Mouse (Mus musculus) frontal cortex, adult 2 months (tissue): ENCODE data around the gene Msl2. TPM values are rescaled to one million over a fixed set of nuclear protein-coding genes. Genes with fewer than 3 reads are reported as not detected.

Experiments used
- DNase-seq, 2 experiments: peaks; one replicate each; pipeline ENCODE4 v3.0.0; 2022; ENCODE audit warnings: low spot score in 1 of 2; ENCODE audit errors: extremely low spot score in 1 of 2
- polyA plus RNA-seq: library from polyadenylated mRNA; depleted of rRNA; stranded (reverse); fragments of >200 nt; gene quantifications from 2 replicates; pipeline ENCODE4 v1.2.3, GENCODE M21; 2012; rRNA removed

The Msl2 gene
- polyA plus RNA-seq = 27.3 and 27.4 TPM in 2 replicates

DNA sequence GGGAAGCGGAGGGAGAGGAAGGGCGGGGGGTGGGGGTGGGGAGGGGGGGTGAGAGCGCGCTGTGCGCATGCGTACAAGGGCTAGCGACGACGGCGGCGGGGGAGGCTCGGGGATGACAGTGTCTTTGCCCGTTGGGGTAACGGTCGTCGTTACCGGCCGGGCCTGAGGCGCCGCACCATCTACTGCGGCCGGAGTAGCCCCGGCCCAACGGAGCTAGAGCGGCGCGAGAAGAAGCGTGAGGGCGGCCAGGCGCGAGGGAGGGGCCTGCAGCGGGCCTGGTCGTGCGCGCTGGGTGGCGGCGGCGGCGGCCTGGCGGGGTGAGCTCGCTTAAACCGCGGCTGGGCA is at the start of gene Msl2:
Gene Msl2, plus strand, starts transcription at position 115 of the 345 bp plus-strand sequence.
- DNase-seq = no peak

GRCm38 (mm10) chr9:101033761-101034447 is 40.0 kb upstream of the Msl2 start:
- DNase-seq = no peak

GRCm38 (mm10) chr9:101034448-101035098 is 39.3 kb upstream of the Msl2 start, which contains the start of gene Pccb:
Gene Pccb, minus strand, starts transcription at chr9:101034898.
- peak; percentile 90 to 97 for DNase-seq

- no peak for DNase-seq
Measured at GRCm38 (mm10) chr9:101035836-101036596, 37.9 kb upstream of the Msl2 start.

DNA sequence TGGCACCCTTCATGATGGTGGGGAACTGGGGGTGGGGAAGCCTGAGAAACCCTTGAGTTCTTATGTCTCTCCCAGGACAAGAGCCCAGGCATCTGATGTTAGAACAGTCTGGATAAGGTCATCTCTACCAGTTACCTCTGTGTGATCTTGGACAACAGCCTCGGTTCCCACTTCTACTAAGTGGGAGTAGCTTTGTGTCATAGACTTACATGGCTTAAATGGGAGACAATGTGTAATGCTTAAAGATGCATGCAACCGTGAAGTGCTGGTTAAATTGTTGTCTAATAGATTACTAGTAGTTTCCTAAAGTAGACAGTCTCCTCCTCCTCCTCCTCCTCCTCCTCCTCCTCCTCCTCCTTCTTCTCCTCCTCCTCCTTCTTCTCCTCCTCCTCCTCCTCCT is 37.0 kb upstream of the Msl2 start:
- no peak for DNase-seq

DNA sequence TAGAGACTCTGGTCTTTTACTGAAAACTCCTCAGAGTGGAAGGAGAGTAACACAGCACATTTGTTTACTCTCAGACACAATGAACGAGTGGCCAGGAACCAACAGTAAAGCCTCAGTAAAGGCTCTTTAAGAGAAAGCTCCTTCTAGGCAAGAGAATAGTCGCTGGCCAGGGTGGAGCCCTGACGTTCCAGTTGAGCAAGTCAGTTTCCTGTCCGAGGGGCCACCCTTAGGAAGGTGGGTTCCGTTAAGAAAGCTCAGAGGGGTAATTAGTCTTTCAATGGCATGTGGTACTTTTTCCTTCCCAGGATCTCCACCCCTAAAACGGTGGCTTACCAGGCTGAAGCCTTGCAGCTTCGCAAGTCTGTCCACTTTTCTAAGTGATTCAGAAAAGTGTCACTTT is 36.5 kb upstream of the Msl2 start:
- DNase-seq = no peak

DNA sequence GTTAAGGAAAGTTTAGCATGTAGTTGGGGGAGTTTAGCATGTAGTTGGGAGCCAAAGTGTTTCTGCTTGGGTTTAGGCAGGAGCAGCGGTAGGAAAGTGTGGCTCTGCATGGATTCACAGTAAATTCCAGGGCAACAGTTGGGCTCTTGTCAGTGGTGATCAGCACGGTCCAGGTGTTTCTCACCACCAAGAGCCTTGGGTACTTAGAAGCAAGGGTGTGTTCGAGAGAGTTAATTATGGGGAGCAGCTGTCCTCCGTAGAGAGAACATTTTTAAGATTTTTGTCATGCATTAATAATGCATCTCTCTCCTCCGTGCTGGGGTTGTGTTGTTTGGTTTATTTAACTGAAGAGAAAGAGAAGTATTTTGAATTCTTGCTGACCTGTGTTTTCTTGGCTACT is 35.3 kb upstream of the Msl2 start:
- no peak for DNase-seq

- DNase-seq = no peak
Measured at GRCm38 (mm10) chr9:101041508-101041907, 32.4 kb upstream of the Msl2 start.

DNA sequence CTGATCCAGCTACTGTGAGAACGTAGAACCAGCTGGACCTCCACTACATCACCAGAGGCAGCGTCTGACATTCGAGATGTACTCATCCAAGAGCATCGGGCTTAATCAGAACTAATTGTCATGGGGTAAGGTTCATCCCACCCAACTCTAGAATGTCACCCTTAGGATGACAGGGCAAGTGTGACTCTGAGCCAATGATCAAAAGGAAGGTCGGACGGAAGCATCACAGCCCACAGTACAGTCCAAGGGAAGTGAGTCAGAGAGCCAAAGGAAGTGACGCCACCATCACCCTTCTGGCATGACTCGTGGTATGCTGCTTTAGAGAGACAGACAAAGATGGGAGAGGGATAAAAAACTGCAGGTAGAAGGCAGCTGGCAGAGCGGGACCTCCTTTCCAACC is 31.7 kb upstream of the Msl2 start:
- DNase-seq = no peak

DNA sequence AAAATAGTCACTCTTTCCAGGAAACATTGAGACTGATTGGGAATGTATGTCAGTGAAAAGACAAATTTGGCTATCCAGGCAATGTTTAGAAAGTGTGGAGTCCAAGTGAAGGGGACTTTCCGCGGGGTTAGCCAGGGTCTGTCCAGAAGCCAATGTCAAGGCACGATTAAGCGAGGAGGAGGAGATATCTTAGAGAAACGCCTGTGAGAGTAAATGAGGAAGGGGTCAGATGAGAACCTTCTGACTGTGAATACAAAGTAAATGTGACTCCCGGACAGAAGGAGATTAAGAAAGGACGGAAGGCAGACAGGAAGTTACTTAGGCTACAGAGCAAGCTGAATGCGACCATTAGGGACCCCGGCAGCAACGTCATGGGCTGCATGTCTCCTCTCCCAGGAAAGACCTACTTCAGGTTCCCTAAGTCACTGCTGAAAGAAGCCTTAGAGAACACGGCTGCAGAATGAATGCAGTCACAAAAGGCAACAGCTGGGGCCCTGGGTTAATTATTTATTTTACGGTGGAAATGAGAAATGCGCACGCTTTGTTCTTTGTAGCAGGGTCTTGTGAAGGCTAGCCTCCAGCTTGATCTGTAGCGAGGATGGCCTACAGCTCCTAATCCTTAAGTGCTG is 28.1 kb upstream of the Msl2 start:
- DNase-seq = no peak

DNA sequence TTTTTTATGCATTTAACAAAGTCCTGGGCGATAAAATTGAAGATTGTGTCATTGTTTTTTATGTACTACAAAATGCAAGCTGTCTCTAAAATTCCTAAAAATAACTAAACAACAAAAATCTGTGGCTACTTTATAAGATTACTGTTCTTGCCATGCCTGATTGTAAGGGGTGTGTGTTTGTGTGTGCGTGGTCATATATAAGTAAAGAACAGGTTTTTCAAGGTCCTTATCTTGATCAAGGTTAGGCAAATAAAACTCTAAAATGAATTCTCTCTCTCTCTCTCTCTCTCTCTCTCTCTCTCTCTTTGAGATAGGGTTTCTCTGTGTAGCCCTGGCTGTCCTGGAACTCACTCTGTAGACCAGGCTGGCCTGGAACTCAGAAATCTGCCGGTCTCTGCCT is 21.9 kb upstream of the Msl2 start:
- no peak for DNase-seq

GRCm38 (mm10) chr9:101052691-101053090 is 21.2 kb upstream of the Msl2 start:
- DNase-seq = no peak

GRCm38 (mm10) chr9:101053279-101053678 is 20.6 kb upstream of the Msl2 start:
- DNase-seq = no peak

DNA sequence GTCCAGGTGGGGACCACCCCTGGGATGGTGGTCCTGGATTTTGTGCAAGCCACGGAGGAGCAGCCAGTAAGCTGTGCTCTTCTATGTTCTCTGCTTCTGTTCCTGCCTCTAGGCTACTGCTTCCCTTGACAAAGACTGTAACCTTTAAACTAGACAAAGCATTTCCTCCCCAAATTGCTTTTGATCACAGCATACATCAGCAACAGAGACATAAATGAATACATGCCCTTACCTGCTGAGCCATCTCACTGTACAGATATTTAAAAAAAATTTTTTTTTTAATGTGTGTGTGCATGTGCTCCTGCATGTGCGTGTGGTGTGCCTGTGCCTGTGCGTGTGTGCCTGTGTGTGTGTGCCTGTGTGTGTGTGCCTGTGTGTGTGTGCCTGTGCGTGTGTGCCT is 16.7 kb upstream of the Msl2 start:
- no peak for DNase-seq

- DNase-seq = no peak
Measured at GRCm38 (mm10) chr9:101061035-101061434, 12.9 kb upstream of the Msl2 start.

GRCm38 (mm10) chr9:101062253-101062780 is 11.6 kb upstream of the Msl2 start:
- DNase-seq = no peak

DNA sequence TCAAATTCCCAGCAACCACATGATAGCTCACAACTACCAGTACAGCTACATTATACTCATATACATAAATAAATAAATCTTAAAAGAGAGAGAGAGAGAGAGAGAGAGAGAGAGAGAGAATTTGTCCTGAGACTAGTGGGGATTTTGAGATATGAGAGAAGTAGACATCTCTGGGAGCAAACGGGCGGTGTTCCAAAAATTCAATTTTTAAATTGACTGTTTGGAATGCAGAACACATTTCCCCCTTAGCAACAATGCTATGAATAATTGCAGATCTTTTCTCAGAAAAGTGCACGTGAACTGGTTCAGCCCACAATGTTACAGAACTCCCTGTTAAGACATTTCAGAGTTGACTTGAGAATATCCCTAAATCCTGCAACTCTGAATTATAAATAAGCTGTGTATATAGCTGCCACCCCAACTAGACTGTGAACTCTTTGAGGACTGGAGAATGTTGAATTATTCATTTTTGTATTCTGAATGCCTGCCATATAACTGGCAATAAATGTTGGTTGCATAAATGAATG is 8.8 kb upstream of the Msl2 start:
- DNase-seq = peak in 1 of 2 experiments; percentile 38

DNA sequence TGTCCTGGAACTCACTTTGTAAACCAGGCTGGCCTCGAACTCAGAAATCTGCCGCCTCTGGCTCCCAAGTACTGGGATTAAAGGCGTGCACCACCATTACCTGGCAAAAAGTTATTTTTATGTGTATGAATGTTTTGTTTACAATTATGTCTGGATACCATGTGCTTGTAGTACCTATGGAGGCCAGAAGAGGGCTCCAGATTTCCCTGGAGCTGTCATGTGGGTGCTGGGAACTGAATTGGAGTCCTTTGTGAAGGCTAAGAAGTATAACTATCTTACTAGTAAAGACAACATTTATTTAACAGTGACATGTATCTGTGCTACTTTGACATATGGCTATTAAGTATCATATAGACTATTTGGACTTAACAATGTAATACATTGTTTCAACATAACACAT is 4.1 kb upstream of the Msl2 start:
- DNase-seq = no peak

DNA sequence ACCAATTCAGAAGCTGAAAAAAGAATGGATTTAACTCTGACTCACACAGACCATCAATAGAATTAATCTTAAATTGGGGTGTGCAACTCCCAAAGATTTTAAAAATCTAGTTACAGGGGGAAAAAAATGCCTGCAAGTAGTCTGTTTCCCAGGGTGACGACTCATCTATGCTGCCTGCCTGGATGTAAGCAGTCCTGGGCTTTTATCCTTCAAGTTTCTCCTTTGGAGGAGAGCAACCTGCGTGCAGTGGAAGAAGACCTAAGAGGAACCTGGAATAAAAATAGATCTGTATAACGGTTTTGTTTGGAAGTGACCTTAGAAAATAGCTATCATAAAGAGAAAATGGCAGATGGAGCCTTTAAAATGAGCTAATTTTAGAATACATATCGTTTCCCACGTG is 1.4 kb upstream of the Msl2 start:
- no peak for DNase-seq

DNA sequence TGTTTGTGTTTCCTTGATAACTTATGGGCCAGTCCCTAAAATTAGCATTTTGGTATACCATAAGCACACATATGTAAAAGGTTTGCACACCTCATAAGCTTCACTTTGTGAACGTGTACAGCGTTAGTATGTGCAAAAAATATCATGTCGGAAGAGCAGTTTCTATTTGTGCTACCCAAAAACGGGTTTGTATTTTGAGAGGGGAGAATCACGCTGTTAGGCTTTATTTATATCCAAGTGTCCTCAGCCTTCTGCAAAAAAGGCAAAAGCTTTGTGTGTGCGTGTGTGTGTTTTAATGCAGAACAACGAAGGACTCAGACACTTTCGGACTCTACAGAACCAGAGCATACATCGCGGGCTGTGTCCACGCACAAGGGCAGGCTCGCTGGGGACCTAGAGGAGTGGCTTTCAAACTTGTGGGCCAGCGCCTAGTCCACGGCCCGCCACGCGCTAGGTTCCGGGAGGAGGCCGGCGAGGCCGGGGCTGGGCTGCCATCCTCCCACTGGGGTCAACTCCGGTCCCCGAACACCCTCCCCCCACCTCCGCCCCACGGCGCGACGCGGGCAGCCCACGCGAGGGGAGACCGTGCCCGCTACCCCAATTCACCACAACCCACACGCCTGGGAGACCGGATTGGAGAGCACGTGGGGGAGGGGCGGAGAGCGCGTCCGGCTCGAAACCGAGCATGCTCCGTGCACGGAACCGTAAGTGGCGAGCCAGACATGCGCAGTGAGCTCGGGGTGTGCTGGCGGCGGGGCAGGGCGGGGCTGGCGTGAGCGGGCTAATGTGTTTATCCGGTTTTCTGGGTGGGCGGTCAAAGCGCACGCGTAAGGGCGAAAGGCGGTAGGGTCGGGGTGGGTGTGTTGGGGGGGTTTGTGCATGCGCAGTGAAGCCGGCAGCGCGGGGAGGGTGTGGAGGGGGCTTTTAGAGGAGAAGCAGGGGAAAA is 587 bp upstream of the Msl2 start:
- DNase-seq = peak; percentile 96 to 99
